Mouse (Mus musculus): ENCODE measurements around the gene Ppp1r13b. TPM values are rescaled to one million over a fixed set of nuclear protein-coding genes. Genes with fewer than 3 reads are reported as not detected.

Ppp1r13b gene
- total RNA-seq, 2 experiments from 2014 or later, result 9.5 to 13.4 TPM

DNA sequence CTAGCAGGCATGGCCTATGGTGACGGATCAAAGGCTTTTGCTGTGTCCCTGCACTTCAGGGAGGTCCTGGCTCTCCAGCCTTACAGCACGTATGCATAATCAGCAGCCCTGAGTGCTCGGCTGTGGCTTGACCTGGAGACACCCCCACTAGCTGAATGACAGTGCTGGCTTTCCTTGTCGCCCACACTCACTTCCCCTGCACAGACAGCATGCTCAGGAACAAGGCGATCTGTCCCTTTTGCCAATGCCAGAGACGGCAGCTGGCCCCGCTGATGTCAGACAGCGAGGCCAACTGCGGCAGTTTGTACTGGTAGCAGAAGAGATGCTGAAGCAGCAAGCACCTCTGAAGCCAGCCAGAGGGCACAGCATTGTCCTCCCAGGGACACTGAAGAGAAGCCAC lies 12.1 kb upstream of the Ppp1r13b start:
- DNase-seq, result no peak

DNA sequence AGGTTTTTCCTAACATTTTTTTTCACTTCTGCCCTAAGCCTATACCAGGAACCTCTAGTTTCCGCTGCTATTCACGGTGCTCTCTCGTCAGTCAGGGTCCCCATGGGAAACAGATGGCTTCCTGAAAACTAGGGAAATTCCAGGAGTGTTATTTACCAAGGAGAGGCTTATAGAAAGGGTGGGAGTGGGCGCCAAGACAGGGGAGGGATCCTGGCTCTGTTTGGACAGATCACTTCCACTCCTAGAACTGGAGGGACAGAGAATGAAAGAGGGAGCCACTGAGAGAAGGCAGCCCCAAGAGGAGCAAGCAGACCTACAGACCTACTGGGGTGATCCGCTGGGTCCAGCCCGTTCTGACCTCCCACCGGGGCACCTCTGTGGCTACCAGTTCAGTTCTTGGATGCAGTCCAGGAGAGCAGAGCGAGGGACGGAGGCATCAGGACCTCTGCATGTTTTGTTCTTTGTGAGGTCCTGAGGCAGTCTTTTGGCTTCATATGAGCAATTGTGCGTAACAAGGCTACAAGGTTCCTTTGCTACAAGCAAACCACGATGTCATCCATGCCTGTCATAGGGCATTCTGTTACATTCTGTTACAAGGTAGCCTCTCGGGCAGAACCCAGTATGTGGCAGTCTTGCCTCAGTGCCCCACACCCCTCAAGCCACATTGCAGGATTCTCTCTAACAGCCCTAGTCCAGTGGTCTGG lies 8.8 kb upstream of the Ppp1r13b start:
- no peak for DNase-seq

DNA sequence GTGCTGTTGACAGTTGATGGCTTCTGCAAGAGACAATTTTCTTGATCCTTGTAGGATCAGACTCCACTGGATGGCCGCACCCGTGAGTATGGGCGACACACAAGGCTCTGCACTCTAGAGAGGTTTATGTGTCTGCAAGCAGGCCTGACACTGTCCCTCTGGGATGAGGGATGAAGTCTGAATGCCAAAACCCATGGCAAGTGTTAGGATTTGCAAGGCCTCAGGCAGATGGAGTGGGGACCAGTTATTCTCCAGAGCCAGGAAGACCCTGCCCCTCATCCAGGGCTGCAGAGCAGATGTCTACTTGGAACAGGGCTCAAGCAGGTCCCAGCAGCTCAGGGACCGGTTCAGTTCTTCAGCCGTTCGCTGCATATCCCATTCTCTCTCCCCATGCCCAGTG lies 7.9 kb upstream of the Ppp1r13b start:
- DNase-seq, result no peak

DNA sequence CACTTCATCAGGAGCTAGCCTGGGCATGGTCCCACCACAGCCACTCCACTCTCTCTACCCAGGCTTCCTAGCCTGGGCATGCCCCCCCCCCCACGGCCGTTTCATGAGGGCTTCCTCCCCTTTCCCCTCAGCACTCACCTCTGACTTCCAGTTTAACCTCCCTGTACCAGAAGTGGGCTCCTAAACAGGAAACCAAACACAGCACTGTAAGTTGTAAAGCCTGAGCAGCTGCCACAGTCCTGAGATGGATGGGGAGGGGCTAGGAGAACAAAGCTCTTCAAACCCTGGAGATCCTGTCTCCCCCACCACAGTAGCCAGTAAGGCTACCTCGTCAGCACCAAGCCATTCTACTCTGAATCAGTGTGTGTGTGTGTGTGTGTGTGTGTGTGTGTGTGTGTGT lies 6.1 kb upstream of the Ppp1r13b start:
- DNase-seq, result no peak

DNA sequence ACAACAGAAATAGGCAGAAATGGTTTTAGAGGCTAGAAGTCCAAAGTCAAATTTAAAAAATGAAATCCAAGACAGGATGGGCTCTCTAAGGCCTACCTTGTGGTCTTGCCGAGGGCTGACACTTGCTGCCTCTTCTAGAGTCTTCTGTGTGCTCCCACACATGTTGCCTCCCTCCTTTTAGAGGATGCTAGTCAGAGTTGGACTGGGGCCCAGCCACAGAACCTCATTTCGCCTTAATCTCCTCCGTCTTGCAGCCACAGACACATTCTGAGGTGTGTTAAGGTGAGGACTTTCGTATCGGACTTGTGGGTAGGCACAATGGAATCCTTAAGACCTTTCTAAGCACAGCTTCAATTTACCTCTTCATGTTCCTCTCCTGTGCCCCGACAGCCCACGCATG lies 4.9 kb upstream of the Ppp1r13b start:
- DNase-seq, result no peak

DNA sequence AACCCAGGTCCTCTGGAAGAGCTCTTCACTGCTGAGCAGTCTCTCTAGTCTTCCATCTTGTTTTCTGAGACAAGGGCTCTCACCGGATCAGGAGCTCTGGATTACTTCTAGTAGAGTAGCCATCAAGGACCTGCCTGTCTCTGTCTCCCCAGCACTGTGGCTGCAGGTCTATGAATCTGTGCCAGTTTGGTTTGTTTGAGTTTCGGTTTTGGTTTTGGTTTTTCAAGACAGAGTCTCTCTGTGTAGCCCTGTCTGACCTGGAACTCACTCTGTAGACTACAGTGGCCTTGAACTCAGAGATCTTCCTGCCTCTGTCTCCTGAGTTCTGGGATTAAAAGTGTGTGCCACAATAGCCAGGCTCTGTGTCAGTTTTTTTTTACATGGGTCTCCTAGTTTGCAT lies 3.9 kb upstream of the Ppp1r13b start:
- no peak for DNase-seq

DNA sequence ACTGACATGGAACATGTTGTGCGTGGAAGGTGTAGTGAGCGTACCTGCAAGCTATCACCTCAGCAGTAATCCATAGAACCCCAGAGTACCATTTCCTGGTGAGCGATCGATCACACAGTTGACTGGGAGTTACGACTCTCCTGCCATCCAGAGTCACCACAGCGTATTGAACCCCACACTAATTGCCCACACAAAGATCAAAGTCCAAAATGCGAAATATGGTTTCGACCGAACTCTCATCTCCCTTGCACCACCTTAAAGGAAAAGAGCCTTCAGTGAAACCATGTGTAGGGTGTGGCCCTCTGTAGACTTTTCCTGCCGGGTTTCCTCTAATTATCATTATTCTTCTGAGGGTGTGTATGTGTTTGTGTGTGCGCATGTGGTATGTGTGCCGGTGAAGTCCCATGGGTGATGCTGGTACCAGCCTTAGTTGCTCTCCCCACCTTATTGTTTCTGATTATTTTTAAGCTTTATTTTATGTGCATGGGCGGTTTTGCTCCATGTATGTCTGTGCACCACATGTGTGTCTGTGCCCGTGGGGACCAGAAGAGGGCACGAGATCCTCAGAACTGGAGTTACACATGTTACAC lies 3.4 kb upstream of the Ppp1r13b start:
- no peak for DNase-seq

DNA sequence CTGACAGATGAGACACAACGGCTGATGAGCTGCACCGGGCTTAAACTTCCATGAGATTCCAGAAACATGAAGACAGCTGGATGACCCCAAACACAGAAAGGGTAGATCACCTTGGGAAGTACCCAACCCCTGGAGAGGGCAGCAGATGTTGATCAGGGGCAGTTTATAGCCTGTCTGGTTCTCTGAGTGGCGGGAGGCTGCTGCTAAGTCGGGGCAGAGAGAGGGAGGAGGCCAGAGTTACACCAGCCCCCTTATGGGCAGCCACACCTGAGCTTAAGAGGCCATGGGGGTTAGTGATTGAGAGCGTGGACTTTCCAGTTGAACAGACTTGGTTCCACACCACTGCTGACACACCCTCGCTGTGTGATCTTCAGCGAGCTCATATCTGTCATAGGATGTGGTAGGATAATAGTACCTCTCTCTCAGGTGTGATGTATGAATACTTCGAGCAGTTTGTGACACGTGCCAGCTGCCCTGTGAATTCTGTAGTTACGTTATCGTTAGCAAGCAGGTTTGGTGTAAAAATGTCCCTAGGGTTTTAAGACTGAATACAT lies 1.2 kb upstream of the Ppp1r13b start:
- DNase-seq, result no peak

DNA sequence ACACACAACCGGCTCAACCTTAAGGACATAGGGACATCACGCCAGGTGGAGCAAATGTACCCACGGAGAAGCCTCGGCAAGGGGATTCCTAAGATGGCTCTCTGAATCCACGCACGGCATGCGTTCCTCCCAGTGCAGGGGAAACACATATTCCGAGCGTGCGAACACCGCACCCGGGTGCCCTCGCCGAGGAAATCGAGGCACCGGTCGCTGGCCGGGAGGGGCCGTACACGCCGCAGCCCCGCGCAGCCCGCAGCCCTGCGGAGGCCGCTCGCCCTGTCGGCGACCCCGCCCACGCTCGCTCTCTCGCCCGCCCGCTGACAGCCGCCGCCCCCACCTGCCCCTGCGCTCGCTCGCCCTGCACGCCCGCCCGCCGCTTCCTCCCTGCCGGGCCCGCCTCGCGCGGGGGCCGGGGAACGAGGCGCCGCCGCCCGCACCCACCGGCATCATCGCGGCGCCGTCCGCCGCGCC lies 454 bp downstream of the Ppp1r13b start:
- peak; percentile 54 for DNase-seq

DNA sequence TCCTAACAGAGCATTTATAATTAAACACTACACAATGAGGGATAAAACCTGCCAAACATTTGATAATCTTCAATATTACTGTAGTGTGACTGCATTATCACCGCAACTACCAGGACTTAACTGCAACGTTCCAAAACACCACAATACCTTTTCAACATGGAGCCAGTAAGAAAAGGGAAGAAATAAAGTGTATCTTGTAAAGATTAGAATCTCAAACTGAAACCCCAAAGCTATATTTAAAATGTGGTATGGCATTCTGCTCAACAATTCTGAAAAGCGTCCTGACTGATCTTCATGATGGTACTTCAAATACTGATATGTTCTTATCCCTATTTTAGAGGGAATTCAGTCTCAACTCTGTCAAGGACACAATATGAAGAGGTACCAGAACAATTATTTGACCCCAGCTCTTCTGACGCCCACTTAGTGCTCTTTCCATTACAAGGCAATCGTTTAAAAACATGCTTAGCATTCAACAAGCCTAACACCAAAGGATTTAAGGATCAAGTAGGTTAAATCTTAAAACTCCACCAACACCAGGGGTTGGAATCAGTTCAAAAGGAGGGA lies 1.5 kb downstream of the Ppp1r13b start:
- DNase-seq, result no peak

DNA sequence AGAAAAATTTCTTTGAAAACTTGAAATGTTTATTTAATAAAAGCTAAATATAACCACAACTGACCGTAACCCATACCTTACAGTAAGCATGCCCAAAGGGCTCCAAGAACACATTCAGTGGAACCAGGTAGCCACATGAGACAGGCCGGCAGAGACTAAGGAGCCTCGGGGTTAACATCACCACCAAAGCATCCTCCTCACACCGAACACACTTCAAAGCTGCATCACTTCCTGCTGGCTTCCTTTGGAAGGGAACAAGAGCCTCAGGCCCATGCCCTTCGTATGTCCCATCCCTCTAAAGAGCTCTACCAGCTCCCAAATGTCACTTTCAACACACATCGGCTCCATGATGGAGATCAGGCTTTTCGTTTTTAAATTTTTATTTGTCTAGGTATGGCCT lies 5.4 kb downstream of the Ppp1r13b start:
- DNase-seq, result no peak

DNA sequence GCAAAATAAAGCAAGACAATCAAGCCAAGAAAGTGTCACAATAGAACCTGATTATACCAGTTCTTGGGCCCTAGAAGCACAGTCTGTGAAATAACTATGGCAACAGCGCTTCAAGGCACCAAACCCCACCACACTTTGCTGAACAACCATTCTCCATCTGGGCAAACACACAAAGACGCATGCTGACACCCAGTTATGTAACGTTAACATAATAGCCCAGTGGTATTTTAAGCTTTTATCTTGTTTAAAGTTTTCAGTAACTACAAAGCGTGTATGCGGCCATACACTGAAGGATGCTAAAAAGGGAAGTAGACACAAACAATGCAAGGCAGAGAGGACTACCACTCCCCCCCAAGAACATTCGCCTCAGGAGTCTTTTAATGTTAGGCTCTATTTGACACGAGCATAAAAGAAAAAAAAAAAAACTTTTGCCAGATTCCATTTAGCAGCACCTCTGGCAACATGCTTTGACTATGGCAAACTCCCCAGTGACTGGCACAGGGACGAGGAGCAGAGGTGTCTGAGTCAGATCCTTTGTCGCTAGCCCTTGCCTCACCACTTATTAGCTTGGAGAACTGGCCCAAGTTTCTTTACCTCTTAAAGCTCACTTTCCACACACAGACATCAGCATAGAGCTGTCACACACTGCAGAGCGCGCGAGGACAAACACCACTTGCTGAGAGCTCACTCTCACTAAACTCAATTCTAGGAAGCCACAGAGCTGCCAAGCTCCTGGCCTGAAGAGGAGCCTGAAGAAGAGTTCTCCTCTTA lies 6.6 kb downstream of the Ppp1r13b start:
- DNase-seq, result no peak

DNA sequence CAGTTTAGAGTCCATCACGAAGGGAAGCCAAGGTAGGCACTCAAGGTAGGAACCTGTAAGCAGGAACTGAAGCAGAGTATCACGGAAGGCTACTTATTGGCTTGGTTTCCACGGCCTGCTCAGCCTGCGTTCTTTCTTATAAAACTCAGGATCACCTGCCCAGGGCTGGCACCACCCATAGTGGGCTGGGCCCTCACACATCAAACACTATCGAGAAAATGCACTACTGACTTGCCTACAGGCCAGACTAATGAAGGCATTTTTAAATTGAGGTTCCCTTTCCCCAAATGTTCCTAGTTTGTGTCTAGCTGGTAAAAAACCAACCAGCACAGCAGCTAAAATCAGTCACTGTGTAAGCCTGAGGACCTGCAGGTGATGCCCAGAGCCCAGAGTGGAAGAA lies 8.3 kb downstream of the Ppp1r13b start:
- DNase-seq, result no peak

DNA sequence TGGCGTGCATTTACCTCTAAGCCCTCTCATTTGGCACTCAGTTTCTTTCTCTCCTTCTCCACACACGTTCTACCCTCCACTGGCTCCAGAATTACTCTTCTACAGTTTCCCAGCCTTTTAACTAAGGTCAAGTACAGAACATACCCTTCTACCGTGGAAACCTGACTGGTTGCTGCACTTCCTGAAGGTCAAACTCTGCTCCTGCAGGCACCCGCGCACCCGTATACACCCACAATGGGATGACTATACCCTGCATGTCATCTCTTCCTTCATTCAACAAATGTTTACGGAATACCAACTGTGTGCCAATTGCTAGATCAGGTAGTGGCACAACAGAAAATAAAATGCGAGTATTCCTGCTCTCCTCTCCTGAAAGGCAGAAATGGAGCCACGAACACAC lies 9.2 kb downstream of the Ppp1r13b start:
- no peak for DNase-seq

DNA sequence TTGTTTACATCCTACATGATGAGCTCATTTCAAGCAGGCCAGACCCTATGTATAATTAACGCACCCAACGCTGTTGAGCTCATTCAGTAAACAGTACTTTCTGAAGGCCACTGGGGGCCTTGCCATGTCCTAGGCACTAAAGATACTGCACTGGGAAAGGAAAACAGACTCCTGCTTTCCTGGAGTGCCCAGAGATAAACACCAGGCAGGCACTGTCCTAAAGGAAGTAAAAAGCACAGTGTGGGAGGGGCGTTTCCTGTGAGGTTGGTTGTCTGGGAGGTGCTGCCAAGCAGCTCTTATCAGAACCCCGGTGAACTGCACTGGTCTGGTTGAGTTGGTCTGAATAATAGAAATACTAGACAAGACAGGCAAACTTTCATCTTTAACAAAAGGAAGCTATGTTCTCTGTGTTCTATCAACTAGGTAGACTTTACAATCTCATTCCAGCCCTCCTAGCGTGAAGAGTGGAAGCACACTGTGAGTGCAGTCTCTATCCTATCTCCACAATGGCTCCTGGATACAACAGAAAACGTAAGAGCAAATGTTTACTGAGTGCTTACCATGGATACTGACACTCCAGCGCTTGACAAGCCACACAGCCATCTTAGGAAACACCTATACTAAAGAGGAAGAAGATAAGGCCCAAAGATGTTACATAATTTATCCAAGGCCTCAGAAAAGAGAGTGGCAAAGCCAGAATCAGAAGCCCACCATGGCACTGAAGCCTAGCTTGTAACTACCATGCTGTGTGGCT lies 10.8 kb downstream of the Ppp1r13b start:
- DNase-seq, result no peak

DNA sequence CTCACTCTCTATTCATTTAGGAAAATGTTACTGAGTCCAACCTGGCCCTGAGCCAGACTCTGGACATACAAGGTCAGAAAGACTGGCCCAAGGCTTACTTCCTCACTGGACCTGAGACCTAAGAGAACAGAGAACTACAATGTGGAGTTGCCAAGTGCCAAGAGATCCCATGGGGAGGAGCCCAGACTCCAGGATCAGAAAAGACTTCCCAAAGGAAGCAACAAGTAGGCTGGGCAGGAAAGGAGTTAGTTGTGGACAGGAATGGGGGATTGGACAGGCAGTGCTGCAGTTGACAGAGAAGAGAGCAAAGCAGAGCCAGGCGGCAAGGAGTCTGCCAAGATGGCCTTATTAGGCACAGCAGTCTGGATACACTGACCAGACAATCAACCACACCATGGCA lies 13.8 kb downstream of the Ppp1r13b start:
- peak; percentile 44 for DNase-seq

DNA sequence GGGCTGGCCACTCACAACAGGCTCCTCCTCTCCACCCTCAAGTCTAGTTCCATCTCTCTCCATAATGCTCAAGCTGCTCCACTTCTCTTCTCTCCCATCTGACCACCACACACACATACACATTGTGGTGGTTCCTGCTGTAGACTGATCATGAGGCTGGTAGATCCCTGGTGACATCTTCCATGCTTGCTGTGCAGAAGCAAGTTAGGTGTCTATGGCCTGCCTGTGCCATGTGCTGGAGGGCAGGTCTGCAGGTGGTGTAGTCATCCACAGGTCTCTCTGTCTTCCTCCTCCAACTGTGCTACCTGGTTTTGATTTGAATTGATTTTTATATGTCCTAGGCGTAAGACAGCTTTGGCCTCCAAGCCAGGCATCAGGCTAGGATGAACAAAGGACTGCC lies 14.9 kb downstream of the Ppp1r13b start:
- no peak for DNase-seq

DNA sequence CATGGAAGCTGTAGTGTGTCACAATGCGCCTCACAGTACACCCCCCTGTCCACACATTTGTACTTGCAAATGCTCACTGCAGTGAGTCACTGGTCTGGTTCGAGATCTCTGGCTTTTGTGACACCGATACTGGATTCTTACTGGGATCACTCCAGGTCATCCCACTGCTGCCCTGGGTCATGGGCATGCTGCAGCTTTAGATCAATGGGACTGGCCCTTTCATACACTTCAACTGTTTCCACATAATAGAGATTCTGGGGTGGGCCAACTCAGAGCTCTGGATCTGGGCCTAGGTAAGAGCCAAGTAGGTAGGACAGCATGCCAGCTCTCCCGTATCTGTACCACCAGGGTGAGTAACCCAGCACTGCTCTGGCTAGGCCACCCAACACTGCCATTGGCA lies 16.1 kb downstream of the Ppp1r13b start:
- no peak for DNase-seq

DNA sequence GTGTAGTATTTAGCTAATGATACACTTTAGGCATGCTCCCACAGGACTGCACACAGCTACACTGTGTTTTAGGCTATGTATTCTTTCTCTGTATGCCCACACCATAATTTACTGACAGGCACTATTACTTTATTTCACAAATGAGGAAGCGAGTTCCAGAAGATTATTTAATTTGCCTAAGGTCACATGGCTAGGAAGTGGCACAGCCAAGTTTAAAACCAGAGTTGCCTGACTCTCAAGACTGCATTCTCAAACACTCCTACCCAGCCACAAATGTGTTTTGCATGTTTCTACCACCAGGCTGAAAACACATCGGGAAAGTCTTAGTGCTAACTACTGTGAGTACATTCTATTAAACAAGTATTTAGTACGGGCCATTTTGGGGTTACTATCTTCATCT lies 18.7 kb downstream of the Ppp1r13b start:
- DNase-seq, result no peak

DNA sequence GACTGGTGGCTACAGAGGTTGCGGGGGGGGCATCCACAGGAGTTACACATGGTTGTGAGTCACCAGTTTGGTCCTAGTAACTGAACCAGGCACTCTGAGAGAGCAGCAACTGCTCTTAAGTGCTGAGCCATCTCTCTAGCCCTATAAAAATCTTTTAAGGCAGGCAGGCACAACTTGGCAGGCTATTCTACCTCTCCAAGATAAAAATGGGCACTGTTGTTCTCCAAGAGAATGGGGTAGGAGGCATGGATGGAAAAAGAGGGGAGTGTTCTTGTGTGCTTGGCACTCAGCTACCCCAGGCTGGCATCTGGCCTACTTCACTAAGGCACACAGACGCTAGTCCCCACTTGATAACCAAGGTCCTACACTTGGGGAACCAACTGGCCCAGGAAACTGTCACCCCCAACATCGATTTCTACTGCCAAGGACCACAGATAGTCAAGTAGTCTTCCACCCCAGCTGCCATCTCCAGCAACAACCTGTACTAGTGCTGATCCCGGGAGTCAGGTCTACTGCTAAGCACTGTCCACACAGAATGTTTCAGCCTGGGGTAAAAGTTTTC lies 19.5 kb downstream of the Ppp1r13b start:
- DNase-seq, result no peak

DNA sequence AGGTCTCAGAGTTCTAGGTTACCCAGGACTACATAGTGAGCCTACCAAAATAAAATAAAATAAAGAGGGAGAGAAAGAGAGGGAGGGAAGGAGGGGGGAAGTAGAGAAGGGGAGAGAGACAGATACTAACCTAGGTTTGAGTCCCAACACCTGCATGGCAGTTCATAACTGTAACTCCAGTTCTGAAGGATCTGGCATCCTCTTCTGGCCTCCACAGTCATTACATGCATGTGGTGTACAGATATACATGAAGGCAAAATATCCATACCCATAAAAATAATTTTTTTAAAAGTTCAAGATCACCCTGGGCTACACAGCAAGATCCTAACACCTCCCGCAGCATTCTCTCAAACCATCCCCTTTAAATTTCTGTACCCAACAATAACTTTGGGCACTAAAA lies 20.9 kb downstream of the Ppp1r13b start:
- DNase-seq, result no peak

DNA sequence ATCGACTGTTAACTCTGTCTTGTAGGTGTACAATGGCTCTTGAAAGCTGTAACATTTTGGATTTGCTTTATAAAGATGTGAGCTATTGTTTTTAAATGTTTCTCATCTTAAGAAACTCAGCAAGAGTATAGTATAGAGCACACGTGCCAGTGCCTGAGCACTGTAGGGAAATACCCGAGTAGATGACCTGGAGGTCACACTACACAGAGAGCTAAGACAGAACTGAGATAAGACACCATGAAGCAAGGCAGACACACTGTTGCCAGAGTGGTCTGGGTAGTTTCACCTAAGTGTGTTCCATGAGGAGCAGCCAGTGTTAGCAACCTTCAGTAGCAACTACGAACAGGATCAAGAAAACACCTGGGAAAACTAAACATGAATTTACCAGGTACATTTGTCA lies 25.1 kb downstream of the Ppp1r13b start:
- DNase-seq, result no peak
